Mouse (Mus musculus): ENCODE results near the gene Pttg1ip. TPM values are rescaled to one million over a fixed set of nuclear protein-coding genes. Genes with fewer than 3 reads are reported as not detected.

The Pttg1ip gene
- total RNA-seq, 4 experiments from 2014 or later: 80.9 to 92.5 (median 89.4) TPM

GRCm38 (mm10) chr10:77636234-77636922, 54.9 kb downstream of the Pttg1ip start:
- peak in 1 of 2 experiments; percentile 64 for DNase-seq (ENCODE audit: low spot score in 2 of 2)

- DNase-seq (ENCODE audit: low spot score in 2 of 2): no peak
Measured at GRCm38 (mm10) chr10:77638956-77639355, 57.4 kb downstream of the Pttg1ip start.

- no peak for DNase-seq (ENCODE audit: low spot score in 2 of 2)
Measured at GRCm38 (mm10) chr10:77643160-77643559, 61.6 kb downstream of the Pttg1ip start.

GRCm38 (mm10) chr10:77645571-77645970, 64.1 kb downstream of the Pttg1ip start:
- no peak for DNase-seq (ENCODE audit: low spot score in 2 of 2)

GRCm38 (mm10) chr10:77647461-77647860, 65.9 kb downstream of the Pttg1ip start:
- DNase-seq (ENCODE audit: low spot score in 2 of 2): no peak

GRCm38 (mm10) chr10:77647901-77648300, 66.4 kb downstream of the Pttg1ip start:
- DNase-seq (ENCODE audit: low spot score in 2 of 2): no peak

Small RNA genes within 50 kb of the gene (microRNA-seq; reads per million reads assigned to microRNA genes)
- gene Mir1930: 6.9 to 12.8 reads per million in 2 experiments

Other genes starting within 250 kb of the Pttg1ip start
- gene Adarb1, start 163.4 kb upstream of the Pttg1ip start, total RNA-seq (2022): 100 to 1,000 TPM; 130 to 141 (median 135) TPM
- gene Fam207a, start 65.9 kb upstream of the Pttg1ip start, total RNA-seq (2022): 10 to 100 TPM; 26.6 to 32.7 (median 29.5) TPM
- 10 to 100 TPM in 2 of 4 experiments, 1 to 10 TPM in 2; 3.8 to 20.4 (median 8.9) TPM for gene Itgb2, start 51.5 kb upstream of the Pttg1ip start, total RNA-seq (2022)
- gene Sumo3, start 24.4 kb downstream of the Pttg1ip start, total RNA-seq (2022): 100 to 1,000 TPM; 172 to 216 (median 192) TPM
- gene Gm49325, start 24.5 kb downstream of the Pttg1ip start, total RNA-seq (2022): 10 to 100 TPM; 17.1 to 31.9 (median 23.8) TPM
- gene Ube2g2, start 40.6 kb downstream of the Pttg1ip start, total RNA-seq (2022): 10 to 100 TPM; 44.8 to 51.1 (median 49.0) TPM
- 1 to 10 TPM in 1 of 4 experiments, under 1 TPM in 3; 0.35 to 1.1 (median 0.74) TPM for gene Tspear, start 104.8 kb downstream of the Pttg1ip start, total RNA-seq (2022)
- not detected for gene Gm19402, start 109.0 kb downstream of the Pttg1ip start, total RNA-seq (2022)
- not detected for gene Gm9508, start 115.5 kb downstream of the Pttg1ip start, total RNA-seq (2022)
- gene Gm10272, start 124.9 kb downstream of the Pttg1ip start, total RNA-seq (2022): not detected
- not detected for gene Gm10024, start 129.7 kb downstream of the Pttg1ip start, total RNA-seq (2022)
- gene Gm10142, start 134.1 kb downstream of the Pttg1ip start, total RNA-seq (2022): not detected
- not detected for gene Krtap12-1, start 138.9 kb downstream of the Pttg1ip start, total RNA-seq (2022)
- not detected for gene Gm10100, start 144.8 kb downstream of the Pttg1ip start, total RNA-seq (2022)
- gene Gm18596, start 160.9 kb downstream of the Pttg1ip start, total RNA-seq (2022): not detected
- not detected for gene Gm9736, start 169.6 kb downstream of the Pttg1ip start, total RNA-seq (2022)
- not detected for gene Gm3233, start 178.0 kb downstream of the Pttg1ip start, total RNA-seq (2022)
- gene Gm3238, start 189.6 kb downstream of the Pttg1ip start, total RNA-seq (2022): not detected
- not detected for gene Gm7138, start 195.2 kb downstream of the Pttg1ip start, total RNA-seq (2022)
- not detected for gene Gm3250, start 200.8 kb downstream of the Pttg1ip start, total RNA-seq (2022)
- not detected for gene Gm7137, start 206.5 kb downstream of the Pttg1ip start, total RNA-seq (2022)
- not detected for gene Gm9639, start 213.4 kb downstream of the Pttg1ip start, total RNA-seq (2022)
- not detected for gene Gm19668, start 217.4 kb downstream of the Pttg1ip start, total RNA-seq (2022)
- gene Gm9507, start 230.1 kb downstream of the Pttg1ip start, total RNA-seq (2022): not detected
- not detected for gene Gm2696, start 233.0 kb downstream of the Pttg1ip start, total RNA-seq (2022)
- not detected for gene Krtap10-4, start 245.4 kb downstream of the Pttg1ip start, total RNA-seq (2022)